Mouse (Mus musculus) lung, postnatal 0 days (tissue): ENCODE data around the gene Gsg1l.

Experiments used
- CTCF ChIP-seq: IDR thresholded peaks from 2 replicates; pipeline ENCODE4 v1.5.1; 2016; ENCODE audit warnings: antibody characterized with exemption, mild to moderate bottlenecking
- EP300 ChIP-seq: IDR thresholded peaks from 2 replicates; pipeline ENCODE4 v1.6.1; 2016; ENCODE audit warnings: antibody characterized with exemption, mild to moderate bottlenecking, control low read depth

DNA sequence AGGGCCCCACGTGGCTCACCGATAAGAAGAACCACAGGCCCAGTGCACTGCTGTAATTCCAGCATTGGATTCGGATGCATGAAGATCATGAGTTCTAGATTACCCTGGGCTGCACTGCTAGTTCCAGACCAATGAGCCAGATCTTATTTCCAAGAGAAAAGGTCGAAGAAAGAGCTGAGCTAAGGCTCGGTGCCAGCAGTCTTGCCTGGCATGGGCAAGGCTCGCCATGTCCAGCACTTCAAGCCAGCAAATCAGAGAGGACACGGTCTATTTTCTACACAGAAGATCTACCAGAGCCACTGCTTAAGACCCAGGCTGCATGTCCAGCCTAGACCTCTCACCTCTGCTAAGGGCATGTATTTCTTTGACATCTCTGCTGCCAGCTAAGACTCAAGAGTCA is 92.2 kb downstream of the Gsg1l start:
- no peak for TF ChIP-seq CTCF
- no peak for TF ChIP-seq EP300
